25 mouse cellular contexts compared by ENCODE assay signal in the genomic region with DNA sequence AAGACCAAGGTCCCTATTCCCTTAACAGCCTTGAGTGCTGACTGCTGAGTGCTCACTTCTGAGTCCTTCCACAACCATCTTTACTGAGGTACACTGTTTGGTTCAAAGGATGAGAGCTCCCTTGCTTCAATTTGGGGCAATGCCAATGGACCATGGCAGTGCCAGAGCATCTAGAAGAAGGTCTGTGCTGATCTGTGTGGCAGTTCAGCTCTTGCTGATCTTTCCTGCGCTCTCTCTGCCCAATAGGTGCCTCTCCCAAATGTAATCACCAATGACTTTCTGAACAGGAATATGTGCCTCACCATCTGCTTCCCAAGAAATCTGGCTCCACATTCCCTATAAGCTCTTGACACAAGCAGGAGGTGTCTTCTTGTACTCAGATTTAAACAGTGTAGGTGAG.
DNase-seq lines count a peak whose midpoint lies in the region; ATAC-seq and TF ChIP-seq lines count a peak whose summit lies in the region.
"Had no signal": no experiment of that assay in that cellular context is flagged by ENCODE, and none has a peak within 500 bp of the region (broad histone marks: within the 10 kb centered on the region; RNA-seq: fewer than 3 reads in every experiment).

No protein-coding gene starts in this region.

- H3K9me3 ChIP-seq in hindbrain, embryonic 10.5 days: 0 out of 2 replicates have a peak, but pooled peaks cover 2% of the 10 kb centered on the region
- H3K9me3 ChIP-seq: embryonic facial prominence, embryonic 12.5 days; heart, embryonic 15.5 days; hindbrain, embryonic 13.5 days; liver, embryonic 15.5 days; lung, embryonic 15.5 days; stomach, embryonic 15.5 days had no signal

- H3K27ac ChIP-seq in hindbrain, embryonic 10.5 days: no peak overlapping the region
- H3K27ac ChIP-seq: embryonic facial prominence, embryonic 12.5 days; gastrocnemius, adult 2 months; heart, embryonic 15.5 days; hindbrain, embryonic 13.5 days; liver, embryonic 15.5 days; lung, embryonic 15.5 days; stomach, embryonic 15.5 days had no signal

- H3K4me3 ChIP-seq in lung, adult 2 months (replicated peaks; ENCODE audit: extremely low read depth, low read depth, low read length): no peak overlapping the region
- H3K4me3 ChIP-seq in hindbrain, embryonic 10.5 days: no peak overlapping the region
- H3K4me3 ChIP-seq: embryonic facial prominence, embryonic 12.5 days; gastrocnemius, adult 2 months; heart, embryonic 15.5 days; hindbrain, embryonic 13.5 days; liver, embryonic 15.5 days; lung, embryonic 15.5 days; stomach, embryonic 15.5 days had no signal

- no peak for DNase-seq in cerebellum, postnatal 4 days (ENCODE audit: low spot score in 2 of 2)
- peak; percentile 75 for DNase-seq in brain, adult 2 months (ENCODE audit: low read depth, low spot score)
- peak; percentile 59 for DNase-seq in cerebellum, adult 8-10 months
- peak; percentile 63 to 64 for DNase-seq in cerebellum, postnatal 25 days
- DNase-seq in lung, adult 2 months: no peak
- no peak for DNase-seq in hindbrain, embryonic 10.5 days (ENCODE audit: low spot score)
- DNase-seq: embryo, embryonic 11 days; gastrocnemius, adult 2 months; kidney, adult 9 months; kidney, postnatal 10 days; layer of hippocampus, adult 9-11 months; liver; midbrain, embryonic 14.5 days; right cerebral cortex, postnatal 25 days had no signal

- ATAC-seq in cerebellum, adult (ENCODE audit: insufficient number of reproducible peaks, low FRiP score, low TSS enrichment): peak; percentile 65; the same call in 1 of the 2 replicates
- ATAC-seq: activated CD4-positive, CD25-positive, alpha-beta regulatory T cell, adult 4 months; forebrain, embryonic 14.5 days; intestine, embryonic 16.5 days had no signal

- H3K36me3 ChIP-seq in hindbrain, embryonic 10.5 days: no peaks in the 10 kb centered on the region
- H3K36me3 ChIP-seq: embryonic facial prominence, embryonic 12.5 days; heart, embryonic 15.5 days; hindbrain, embryonic 13.5 days; liver, embryonic 15.5 days; lung, embryonic 15.5 days; stomach, embryonic 15.5 days had no signal

- H3K4me1 ChIP-seq in lung, adult 2 months (ENCODE audit: control insufficient read depth, insufficient read depth, low read length): no peaks in the 10 kb centered on the region; the same call in 1 of the 2 replicates
- H3K4me1 ChIP-seq in hindbrain, embryonic 10.5 days (replicated peaks): no peaks in the 10 kb centered on the region
- H3K4me1 ChIP-seq: embryonic facial prominence, embryonic 12.5 days; heart, embryonic 15.5 days; hindbrain, embryonic 13.5 days; liver, embryonic 15.5 days; lung, embryonic 15.5 days; stomach, embryonic 15.5 days had no signal

- no peaks in the 10 kb centered on the region for H3K27me3 ChIP-seq in hindbrain, embryonic 10.5 days (ENCODE audit: insufficient read depth, poor library complexity, severe bottlenecking)
- H3K27me3 ChIP-seq: CH12.LX; embryonic facial prominence, embryonic 12.5 days; heart, embryonic 15.5 days; hindbrain, embryonic 13.5 days; liver, embryonic 15.5 days; lung, embryonic 15.5 days; stomach, embryonic 15.5 days had no signal

- TF ChIP-seq POLR2A in lung, adult 2 months (IDR thresholded peaks at IDR 0.05; ENCODE audit: borderline replicate concordance, extremely low read depth, low read depth, low read length): no peak

- WGBS in lung, adult 2 months: 93% methylated on average over 1 of the region's 1 CpGs
- 93% methylated on average over 1 of the region's 1 CpGs for WGBS in hindbrain, embryonic 10.5 days

- no peak for TF ChIP-seq CTCF in lung, adult 2 months (IDR thresholded peaks at IDR 0.05; ENCODE audit: insufficient read depth, low read length)

Comparison
In these comparisons a context has a peak if more than half of its experiments do, and no peak if none do; other contexts are left out.
1. DNase-seq: peak in brain, adult 2 months (single experiment), cerebellum, adult 8-10 months (single experiment) and cerebellum, postnatal 25 days (2 of 2); none in cerebellum, postnatal 4 days (0 of 2), lung, adult 2 months (single experiment) and hindbrain, embryonic 10.5 days (single experiment).